Mouse (Mus musculus) CH12.LX (cell line): Measurements from ENCODE around the gene C3. TPM values are rescaled to one million over a fixed set of nuclear protein-coding genes. Genes with fewer than 3 reads are reported as not detected.

Experiments
- DNase-seq: peaks from one replicate; pipeline ENCODE4 v3.0.0-alpha.2; 2013; ENCODE audit errors: extremely low read depth
- H3K27ac ChIP-seq: 2 replicates; pipeline ENCODE4 v1.5.1; 2012; ENCODE audit warnings: low read depth, mild to moderate bottlenecking, control low read depth, moderate library complexity; ENCODE audit not compliant: insufficient read depth
- H3K27me3 ChIP-seq: replicated peaks from 2 replicates; pipeline ENCODE3; 2012; ENCODE audit warnings: inconsistent platforms
- H3K36me3 ChIP-seq, 2 experiments: replicated peaks in 1 of 2; 2 replicates each; pipeline versions ENCODE3 to v1.6.1; 2012; ENCODE audit warnings: inconsistent platforms in 1 of 2, low read length in 1 of 2, mild to moderate bottlenecking in 1 of 2, mixed read lengths in 1 of 2, moderate library complexity in 1 of 2; ENCODE audit not compliant: control insufficient read depth in 1 of 2, insufficient read depth in 1 of 2
- H3K4me1 ChIP-seq, 2 experiments: 2 replicates each; pipeline ENCODE4 v1.6.1; 2012; ENCODE audit warnings: inconsistent platforms in 1 of 2, moderate library complexity in 1 of 2; ENCODE audit not compliant: insufficient read depth in 2 of 2, control insufficient read depth in 1 of 2
- H3K4me2 ChIP-seq: 2 replicates; pipeline ENCODE4 v1.6.1; 2012; ENCODE audit warnings: low read depth, mild to moderate bottlenecking, control low read depth; ENCODE audit not compliant: poor library complexity, insufficient read depth, severe bottlenecking
- H3K4me3 ChIP-seq, 3 experiments: fragments of 150-350 bp in 1 of 3; sonication (generic) in 1 of 3; replicated peaks in 1 of 3; 2 replicates each; pipeline versions ENCODE3 to v1.5.1; 2011 to 2012; ENCODE audit warnings: low read depth in 2 of 3, low read length in 2 of 3, mild to moderate bottlenecking in 2 of 3, moderate library complexity in 2 of 3, control low read depth in 1 of 3, improper control_type of control experiment in 1 of 3, inconsistent platforms in 1 of 3, mixed read lengths in 1 of 3; ENCODE audit not compliant: poor library complexity in 1 of 3
- H3K79me2 ChIP-seq: replicated peaks from 2 replicates; pipeline ENCODE4 v1.6.1; 2012; ENCODE audit warnings: mild to moderate bottlenecking, moderate library complexity; ENCODE audit not compliant: control insufficient read depth, poor library complexity, insufficient read depth, severe bottlenecking; ENCODE audit errors: extremely low read depth
- H3K9ac ChIP-seq: 2 replicates; pipeline ENCODE4 v1.6.1; 2012; ENCODE audit warnings: low read depth, mild to moderate bottlenecking, control low read depth, moderate library complexity; ENCODE audit not compliant: insufficient read depth
- H3K9me3 ChIP-seq: replicated peaks from 2 replicates; pipeline ENCODE3; 2012; ENCODE audit warnings: low read length, inconsistent platforms, mixed read lengths
- BHLHE40 ChIP-seq: IDR thresholded peaks from 2 replicates; pipeline ENCODE4 v1.6.1; 2011; ENCODE audit warnings: mild to moderate bottlenecking, low read depth, low read length, improper control_type of control experiment
- CTCF ChIP-seq, 2 experiments: IDR thresholded peaks in 1 of 2; conservative IDR thresholded peaks in 1 of 2; 2 replicates each; pipeline ENCODE4 v1.5.1; 2011 to 2012; ENCODE audit warnings: low read depth in 2 of 2, low read length in 2 of 2, improper control_type of control experiment in 1 of 2, inconsistent platforms in 1 of 2, mild to moderate bottlenecking in 1 of 2, moderate library complexity in 1 of 2
- E2F4 ChIP-seq: IDR thresholded peaks from 2 replicates; pipeline ENCODE4 v1.6.1; 2011; ENCODE audit warnings: low read depth, low read length, improper control_type of control experiment; ENCODE audit not compliant: insufficient replicate concordance
- IRF4 ChIP-seq: IDR thresholded peaks from 2 replicates; pipeline ENCODE4 v1.6.1; 2014; ENCODE audit warnings: low read depth, mild to moderate bottlenecking, inconsistent platforms, low read length, improper control_type of control experiment
- JUN ChIP-seq: IDR thresholded peaks from 2 replicates; pipeline ENCODE4 v1.6.1; 2011; ENCODE audit warnings: low read depth, mild to moderate bottlenecking, low read length, improper control_type of control experiment, moderate library complexity; ENCODE audit not compliant: insufficient read depth
- MEF2A ChIP-seq: IDR thresholded peaks from 2 replicates; pipeline ENCODE4 v1.6.1; 2014; ENCODE audit warnings: low read depth, mild to moderate bottlenecking, inconsistent platforms, low read length, improper control_type of control experiment, borderline replicate concordance
- MXI1 ChIP-seq: IDR thresholded peaks from 2 replicates; pipeline ENCODE4 v1.6.1; 2011; ENCODE audit warnings: mild to moderate bottlenecking, low read depth, low read length, improper control_type of control experiment
- NELFE ChIP-seq: IDR thresholded peaks from 2 replicates; pipeline ENCODE4 v1.6.1; 2011; ENCODE audit warnings: low read depth, low read length, improper control_type of control experiment
- NRF1 ChIP-seq: IDR thresholded peaks from 2 replicates; pipeline ENCODE4 v1.6.1; 2014; ENCODE audit warnings: low read depth, mild to moderate bottlenecking, inconsistent platforms, low read length, improper control_type of control experiment, moderate library complexity
- POLR2A ChIP-seq: IDR thresholded peaks from 2 replicates; pipeline ENCODE4 v1.6.1; 2011; ENCODE audit warnings: low read depth, mild to moderate bottlenecking, improper control_type of control experiment, low read length
- RCOR1 ChIP-seq: conservative IDR thresholded peaks from 2 replicates; pipeline ENCODE4 v1.6.1; 2012; ENCODE audit warnings: low read depth, mild to moderate bottlenecking, inconsistent platforms, low read length, improper control_type of control experiment
- SIN3A ChIP-seq: IDR thresholded peaks from 2 replicates; pipeline ENCODE4 v1.6.1; 2012; ENCODE audit warnings: low read length, improper control_type of control experiment, inconsistent platforms
- SMC3 ChIP-seq: IDR thresholded peaks from 2 replicates; pipeline ENCODE4 v1.6.1; 2011; ENCODE audit warnings: low read depth, low read length, improper control_type of control experiment
- TBP ChIP-seq: conservative IDR thresholded peaks from 2 replicates; pipeline ENCODE4 v1.6.1; 2011; ENCODE audit warnings: low read depth, low read length, improper control_type of control experiment
- UBTF ChIP-seq: IDR thresholded peaks from 2 replicates; pipeline ENCODE4 v1.6.1; 2012; ENCODE audit warnings: low read depth, mild to moderate bottlenecking, inconsistent platforms, low read length, improper control_type of control experiment, moderate library complexity
- USF1 ChIP-seq: IDR thresholded peaks from 2 replicates; pipeline ENCODE4 v1.6.1; 2014; ENCODE audit warnings: low read depth, mild to moderate bottlenecking, inconsistent platforms, low read length, improper control_type of control experiment
- USF2 ChIP-seq: conservative IDR thresholded peaks from 2 replicates; pipeline ENCODE4 v1.6.1; 2011; ENCODE audit warnings: low read depth, low read length, improper control_type of control experiment
- ZKSCAN1 ChIP-seq: IDR thresholded peaks from 2 replicates; pipeline ENCODE4 v1.6.1; 2012; ENCODE audit warnings: low read depth, inconsistent platforms, low read length, improper control_type of control experiment, borderline replicate concordance
- ZMIZ1 ChIP-seq: IDR thresholded peaks from 2 replicates; pipeline ENCODE4 v1.6.1; 2012; ENCODE audit warnings: low read depth, mild to moderate bottlenecking, inconsistent platforms, low read length, improper control_type of control experiment
- ZNF384 ChIP-seq: IDR thresholded peaks from 2 replicates; pipeline ENCODE4 v1.6.1; 2012; ENCODE audit warnings: low read depth, low read length, improper control_type of control experiment, inconsistent platforms
- dilution Hi-C: fragments of 300-500 bp; cut with MboI; formaldehyde crosslinking; loops from 2 replicates; pipeline ENCODE4 v1.14.3; 2020; ENCODE audit warnings: low sequenced_read_pairs; ENCODE audit not compliant: extremely low pct_unique_long_range_greater_than_20kb, extremely low pct_ligation_motif_present
- in situ Hi-C: fragments of 300-500 bp; cut with MboI; formaldehyde crosslinking; loops from 3 replicates; pipeline ENCODE4 v1.14.3; 2019; ENCODE audit warnings: low sequenced_read_pairs, low pct_ligation_motif_present, low pct_unique_long_range_greater_than_20kb, mixed read lengths
- polyA plus RNA-seq: library from polyadenylated mRNA; unstranded; fragments of >175 nt; gene quantifications from 2 replicates; pipeline ENCODE4 v1.2.1, GENCODE M21; 2012; ENCODE audit warnings: low read depth; ENCODE audit not compliant: insufficient read length
- total RNA-seq, 2 experiments: library from RNA; depleted of rRNA; stranded (reverse); fragments of 300-350 nt in 1 of 2; fragments of >200 nt in 1 of 2; gene quantifications; 2 replicates each; pipeline ENCODE4 v1.2.3; 2012 to 2014

C3 gene
- total and polyA plus RNA-seq, 3 experiments: 1.2 to 5.4 (median 3.9) TPM

- H3K9me3 ChIP-seq: no peaks in the 10 kb centered on the region
- DNase-seq: no peak
- no peaks in the 10 kb centered on the region for H3K27me3 ChIP-seq
- in situ Hi-C loops: no loop called here
- H3K4me2 ChIP-seq: no peak overlapping the region
- no peaks in the 10 kb centered on the region for H3K79me2 ChIP-seq
- H3K4me1 ChIP-seq: peaks cover 0 to 10% of the 10 kb centered on the region in 2 experiments; a peak in 2 of 4 replicates
- dilution Hi-C loops: no loop called here
- TF ChIP-seq NELFE (no peak), NRF1 (no peak), RCOR1 (no peak), USF2 (no peak), IRF4 (no peak), POLR2A (no peak), ZKSCAN1 (no peak), USF1 (no peak), MXI1 (no peak), ZMIZ1 (no peak)
- TF ChIP-seq, all 38 proteins: peak for 0
- Histone ChIP-seq H3K9ac (no peak overlapping the region), H3K27ac (no peak overlapping the region), H3K36me3 (peaks cover 19 to 63% of the 10 kb centered on the region in 2 experiments), H3K4me3 (no peak overlapping the region)
These were observed 36.2 kb upstream of the C3 start for GRCm38 (mm10) chr17:57264164-57264563.

- in situ Hi-C loops: no loop called here
- Histone ChIP-seq H3K4me1 (peaks cover 0 to 10% of the 10 kb centered on the region in 2 experiments; a peak in 2 of 4 replicates), H3K4me2 (no peak overlapping the region), H3K36me3 (peaks cover 19 to 73% of the 10 kb centered on the region in 2 experiments), H3K79me2 (no peaks in the 10 kb centered on the region), H3K9ac (no peak overlapping the region), H3K27me3 (no peaks in the 10 kb centered on the region), H3K27ac (no peak overlapping the region), H3K9me3 (no peaks in the 10 kb centered on the region), H3K4me3 (no peak overlapping the region)
- dilution Hi-C loops: no loop called here
- no peak for DNase-seq
- TF ChIP-seq SIN3A (no peak), USF1 (no peak), E2F4 (no peak)
These were observed 35.1 kb upstream of the C3 start for GRCm38 (mm10) chr17:57262901-57263550.

- H3K27me3 ChIP-seq: no peaks in the 10 kb centered on the region
- peaks cover 25 to 84% of the 10 kb centered on the region in 2 experiments for H3K36me3 ChIP-seq
- DNase-seq: no peak
- no peaks in the 10 kb centered on the region for H3K79me2 ChIP-seq
- no peaks in the 10 kb centered on the region for H3K9me3 ChIP-seq
- in situ Hi-C loops (no loop called here), dilution Hi-C loops (no loop called here)
- TF ChIP-seq UBTF (no peak), POLR2A (no peak), USF1 (no peak), USF2 (no peak), BHLHE40 (no peak), JUN (no peak), ZNF384 (no peak), SMC3 (no peak), IRF4 (no peak), RCOR1 (no peak), TBP (no peak), MEF2A (no peak), CTCF (conservative IDR thresholded peaks at IDR 0.05 in 1 of 2, IDR thresholded peaks at IDR 0.05 in 1 of 2; ENCODE audit: low read depth in 2 of 2, low read length in 2 of 2) (no peak)
- H3K4me1 ChIP-seq: no peaks in the 10 kb centered on the region
- H3K9ac ChIP-seq: no peak overlapping the region
- no peak overlapping the region for H3K4me2 ChIP-seq
- no peak overlapping the region for H3K27ac ChIP-seq
- no peak overlapping the region for H3K4me3 ChIP-seq
These were observed 33.9 kb upstream of the C3 start for GRCm38 (mm10) chr17:57261796-57262195.
